Mouse (Mus musculus): ENCODE data around the gene Il1r1. TPM values are rescaled to one million over a fixed set of nuclear protein-coding genes. Genes with fewer than 3 reads are reported as not detected.

Il1r1 gene
- 0.53 and 0.75 TPM in 2 replicates for polyA plus RNA-seq (2016; fragmentation: Nextera tagmentation; extraction: Ambion mirVana)

DNA sequence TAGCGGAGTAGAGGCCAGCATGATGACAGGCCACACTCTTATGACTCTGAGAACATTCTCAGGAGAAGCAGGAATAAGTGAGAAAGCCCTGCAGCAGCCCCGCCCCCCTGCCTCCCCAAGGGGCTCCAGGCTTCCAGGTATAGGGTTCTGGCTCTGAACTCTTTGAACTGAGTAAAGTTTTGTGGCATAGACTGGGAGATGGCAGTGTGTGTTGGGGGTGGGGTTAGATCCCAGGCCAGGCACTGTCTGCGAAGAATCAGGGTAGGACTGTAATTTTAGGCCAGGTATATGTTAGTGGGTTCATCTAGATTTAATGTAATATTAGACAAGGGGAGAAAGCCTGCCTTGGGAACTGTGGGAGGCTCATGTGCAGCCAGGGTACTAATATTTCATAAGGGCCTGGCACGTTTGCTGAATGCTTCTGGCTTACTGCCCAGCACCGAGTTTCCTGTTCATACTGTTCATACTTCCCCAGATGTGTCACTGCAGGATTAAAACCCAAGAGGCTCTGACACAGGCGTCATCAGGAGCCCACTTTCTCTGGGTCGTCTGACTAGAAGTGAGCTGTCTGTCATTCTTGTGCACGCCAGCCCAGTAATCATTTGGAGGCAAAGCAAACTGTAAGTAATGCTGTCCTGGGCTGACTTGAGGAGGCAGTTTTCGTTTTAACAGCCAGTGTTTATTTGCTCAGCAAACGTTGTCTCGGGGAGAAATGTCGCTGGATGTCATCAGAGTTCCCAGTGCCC, at the start of gene Il1r1:
Gene Il1r1, plus strand, starts transcription at position 542 of the 746 bp plus-strand sequence.
- Histone ChIP-seq H3K9me3 (replicated peaks) (no peaks in the 10 kb centered on the region), H3K36me3 (no peaks in the 10 kb centered on the region), H3K4me1 (no peaks in the 10 kb centered on the region), H3K27me3 (ENCODE audit: low read depth, poor library complexity, severe bottlenecking) (no peaks in the 10 kb centered on the region), H3K4me3 (no peak within 1 kb of the TSS), H3K27ac (replicated peaks) (no peak within 1 kb of the TSS)
- no peak for DNase-seq (ENCODE audit: low spot score)
- 72% methylated on average over 12 of the region's 12 CpGs for WGBS

DNA sequence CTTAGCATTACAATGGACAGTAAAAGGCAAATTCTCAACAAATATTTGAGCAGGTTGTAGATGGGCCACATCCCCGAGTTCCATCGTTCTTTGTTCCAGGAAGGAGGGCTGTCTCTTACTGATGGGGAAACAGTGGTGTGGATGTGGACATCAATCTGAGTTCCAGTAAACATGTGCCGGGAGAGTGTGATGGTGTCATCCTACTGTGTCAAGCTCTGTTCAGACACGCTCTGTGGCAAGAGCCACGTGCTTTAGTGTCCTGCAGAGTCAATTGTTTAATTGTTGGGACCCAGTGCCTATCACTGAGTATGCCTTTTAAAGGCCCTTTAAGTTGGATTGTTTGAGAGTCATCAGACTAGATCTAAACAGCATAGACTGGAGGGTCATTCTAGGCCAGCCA, 49.8 kb upstream of the Il1r1 start:
- Histone ChIP-seq H3K4me1 (no peaks in the 10 kb centered on the region), H3K36me3 (no peaks in the 10 kb centered on the region), H3K27ac (replicated peaks) (no peak overlapping the region), H3K27me3 (ENCODE audit: low read depth, poor library complexity, severe bottlenecking) (no peaks in the 10 kb centered on the region), H3K9me3 (replicated peaks) (no peaks in the 10 kb centered on the region), H3K4me3 (no peak overlapping the region)
- DNase-seq (ENCODE audit: low spot score) = no peak
- 90% methylated on average over 5 of the region's 5 CpGs for WGBS

DNA sequence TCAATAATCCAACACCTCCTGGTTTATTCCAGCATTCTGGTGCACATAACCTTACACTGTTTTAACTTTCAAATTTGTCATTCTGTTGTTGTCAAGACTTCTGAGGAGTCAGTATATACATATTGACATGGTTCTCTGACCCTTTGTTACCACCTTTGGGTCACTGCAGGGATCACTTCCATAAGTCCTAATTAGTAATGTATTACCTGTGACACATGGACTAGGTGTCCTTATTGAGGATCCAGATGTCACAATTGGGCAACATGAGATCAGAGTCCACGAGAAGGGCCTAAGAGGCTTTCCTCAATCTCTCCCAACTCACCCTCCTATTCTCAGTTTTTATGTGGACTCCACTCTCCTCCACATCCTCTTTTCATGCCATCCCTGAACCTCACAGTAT, 49.1 kb upstream of the Il1r1 start:
- Histone ChIP-seq H3K27me3 (ENCODE audit: low read depth, poor library complexity, severe bottlenecking) (no peaks in the 10 kb centered on the region), H3K4me1 (no peaks in the 10 kb centered on the region), H3K27ac (replicated peaks) (no peak overlapping the region), H3K4me3 (no peak overlapping the region), H3K9me3 (replicated peaks) (no peaks in the 10 kb centered on the region), H3K36me3 (no peaks in the 10 kb centered on the region)
- no peak for DNase-seq (ENCODE audit: low spot score)
- 93% methylated on average over 1 of the region's 1 CpGs for WGBS

DNA sequence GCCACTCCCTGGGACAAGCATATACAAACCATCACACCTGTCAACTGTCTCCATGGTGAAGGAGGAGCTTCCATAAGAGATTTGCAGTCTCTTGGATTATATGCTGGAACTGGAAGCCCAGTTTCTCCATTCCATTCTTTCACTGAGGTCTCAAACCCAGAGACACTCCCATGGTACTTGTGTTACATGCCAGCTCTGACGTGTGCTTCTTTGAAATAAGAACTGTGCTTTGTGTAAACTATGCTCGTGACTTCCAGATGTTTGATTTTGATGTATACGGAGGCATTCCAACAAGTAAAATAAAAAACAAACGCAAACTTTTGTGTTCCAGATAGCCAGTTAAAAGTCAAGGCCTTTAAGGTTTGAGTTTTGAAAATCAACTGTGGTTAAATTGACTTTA, 45.8 kb upstream of the Il1r1 start:
- H3K27ac ChIP-seq (replicated peaks) = no peak overlapping the region
- H3K4me1 ChIP-seq = no peaks in the 10 kb centered on the region
- H3K27me3 ChIP-seq (ENCODE audit: low read depth, poor library complexity, severe bottlenecking) = no peaks in the 10 kb centered on the region
- no peaks in the 10 kb centered on the region for H3K36me3 ChIP-seq
- no peak overlapping the region for H3K4me3 ChIP-seq
- WGBS = 81% methylated on average over 4 of the region's 4 CpGs
- no peak for DNase-seq (ENCODE audit: low spot score)
- H3K9me3 ChIP-seq (replicated peaks) = no peaks in the 10 kb centered on the region

DNA sequence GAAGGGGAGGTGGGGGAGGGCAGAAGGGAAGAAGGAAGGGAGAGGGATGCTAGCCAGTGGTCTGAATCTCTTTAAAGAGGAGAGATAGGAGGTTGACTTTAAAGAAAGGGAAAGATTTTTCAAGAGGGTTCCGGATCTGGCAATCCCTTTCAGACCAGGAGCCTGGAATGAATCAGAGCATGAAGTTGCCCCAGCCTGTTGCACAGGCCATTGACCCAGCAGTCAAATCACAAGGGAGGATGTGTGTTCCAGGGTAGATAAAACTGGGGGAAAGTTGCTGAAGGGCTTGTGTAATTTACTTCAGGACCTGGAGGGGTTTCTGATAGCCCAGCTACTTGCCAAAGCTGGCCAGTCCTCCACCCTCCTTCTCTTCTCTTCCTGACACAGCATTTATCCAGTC, 45.4 kb upstream of the Il1r1 start:
- H3K4me1 ChIP-seq = no peaks in the 10 kb centered on the region
- no peaks in the 10 kb centered on the region for H3K36me3 ChIP-seq
- no peak for DNase-seq (ENCODE audit: low spot score)
- WGBS = 76% methylated on average over 1 of the region's 1 CpGs
- no peaks in the 10 kb centered on the region for H3K27me3 ChIP-seq (ENCODE audit: low read depth, poor library complexity, severe bottlenecking)
- no peak overlapping the region for H3K4me3 ChIP-seq
- no peak overlapping the region for H3K27ac ChIP-seq (replicated peaks)
- H3K9me3 ChIP-seq (replicated peaks) = no peaks in the 10 kb centered on the region

DNA sequence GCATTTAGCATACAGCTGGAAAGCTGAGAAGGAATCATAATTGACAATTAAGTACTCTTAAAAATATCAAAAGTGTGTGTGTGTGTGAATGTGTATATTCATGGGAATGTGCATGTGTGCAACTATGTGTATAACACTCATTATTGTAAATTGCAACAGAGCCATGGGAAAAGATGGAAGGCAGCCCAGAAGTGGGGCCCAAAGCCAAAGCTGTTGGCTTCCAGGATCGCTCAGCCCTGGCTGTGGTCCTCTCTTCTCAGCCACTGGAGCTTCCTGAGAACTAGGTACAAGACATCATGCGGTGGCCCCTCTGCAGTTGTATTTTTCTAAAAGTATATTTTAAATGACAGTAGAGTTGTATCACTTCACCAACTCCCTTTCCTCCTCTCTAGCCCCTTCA, 44.0 kb upstream of the Il1r1 start:
- Histone ChIP-seq H3K9me3 (replicated peaks) (no peaks in the 10 kb centered on the region), H3K27me3 (ENCODE audit: low read depth, poor library complexity, severe bottlenecking) (no peaks in the 10 kb centered on the region), H3K4me3 (no peak overlapping the region), H3K36me3 (no peaks in the 10 kb centered on the region), H3K4me1 (no peaks in the 10 kb centered on the region), H3K27ac (replicated peaks) (no peak overlapping the region)
- 89% methylated on average over 2 of the region's 2 CpGs for WGBS
- no peak for DNase-seq (ENCODE audit: low spot score)

DNA sequence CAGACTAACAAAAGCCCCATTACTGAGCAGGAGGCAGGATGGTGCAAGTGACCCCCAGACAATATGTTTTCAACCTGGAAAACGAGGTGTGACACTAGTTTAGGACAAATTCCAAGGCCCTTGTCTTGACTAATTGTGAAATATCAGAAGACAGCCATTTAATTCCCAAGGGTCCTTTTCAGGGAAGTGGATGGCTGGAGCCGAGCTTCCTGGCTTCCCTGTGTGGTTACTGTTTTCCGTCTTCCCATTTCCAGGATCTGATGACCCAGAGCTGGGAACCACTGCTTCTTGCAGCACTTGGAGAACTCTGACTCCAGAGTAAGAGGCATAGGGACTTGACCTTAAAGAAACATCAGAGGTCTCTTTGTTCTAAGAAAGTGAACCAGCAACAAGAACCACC, 43.2 kb upstream of the Il1r1 start:
- WGBS = 74% methylated on average over 3 of the region's 3 CpGs
- DNase-seq (ENCODE audit: low spot score) = no peak
- no peak overlapping the region for H3K4me3 ChIP-seq
- no peaks in the 10 kb centered on the region for H3K36me3 ChIP-seq
- no peaks in the 10 kb centered on the region for H3K27me3 ChIP-seq (ENCODE audit: low read depth, poor library complexity, severe bottlenecking)
- H3K27ac ChIP-seq (replicated peaks) = no peak overlapping the region
- H3K9me3 ChIP-seq (replicated peaks) = no peaks in the 10 kb centered on the region
- H3K4me1 ChIP-seq = no peaks in the 10 kb centered on the region

DNA sequence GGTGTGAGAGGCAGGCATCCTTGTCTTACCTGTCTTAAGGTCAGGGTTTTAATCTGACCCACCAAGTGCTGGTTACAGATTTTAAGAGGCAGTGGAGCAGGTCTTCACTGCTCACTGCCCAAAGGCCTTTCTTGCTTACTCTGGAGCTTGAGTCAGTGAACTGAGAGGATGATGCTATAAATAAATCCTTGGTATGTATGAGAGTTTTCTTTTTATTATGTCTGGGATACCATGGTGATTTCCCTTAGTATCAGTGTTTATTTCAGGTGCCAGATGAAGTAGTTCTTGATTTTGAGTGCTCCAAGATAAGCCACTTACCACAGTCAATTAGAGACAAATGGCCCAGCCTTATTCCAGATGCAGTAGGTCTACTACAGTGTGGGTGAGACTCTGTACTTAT, 41.5 kb upstream of the Il1r1 start:
- Histone ChIP-seq H3K27me3 (ENCODE audit: low read depth, poor library complexity, severe bottlenecking) (no peaks in the 10 kb centered on the region), H3K36me3 (no peaks in the 10 kb centered on the region), H3K4me3 (no peak overlapping the region), H3K4me1 (no peaks in the 10 kb centered on the region), H3K27ac (replicated peaks) (no peak overlapping the region), H3K9me3 (replicated peaks) (no peaks in the 10 kb centered on the region)
- DNase-seq (ENCODE audit: low spot score) = no peak

DNA sequence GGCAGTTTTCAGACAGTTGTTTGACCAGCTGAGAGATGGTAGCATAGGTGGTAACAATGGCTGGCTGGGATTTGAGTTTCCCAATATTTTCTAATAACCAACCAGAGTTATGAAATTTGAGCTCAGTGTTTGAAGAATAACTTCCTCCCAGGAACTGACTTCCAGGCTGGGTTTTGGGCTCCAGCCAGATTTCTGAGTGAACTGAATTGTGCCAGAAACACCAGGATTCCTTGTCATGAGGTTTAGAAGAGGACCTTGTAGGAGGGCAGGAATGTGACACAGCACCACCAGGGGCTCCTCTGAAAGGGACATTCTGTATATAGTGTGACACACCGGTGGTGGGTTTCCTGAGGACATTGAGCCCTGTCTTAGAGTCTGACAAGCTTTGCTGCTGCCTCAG, 36.9 kb upstream of the Il1r1 start:
- no peaks in the 10 kb centered on the region for H3K9me3 ChIP-seq (replicated peaks)
- no peaks in the 10 kb centered on the region for H3K36me3 ChIP-seq
- no peak overlapping the region for H3K27ac ChIP-seq (replicated peaks)
- no peak overlapping the region for H3K4me3 ChIP-seq
- no peaks in the 10 kb centered on the region for H3K4me1 ChIP-seq
- no peaks in the 10 kb centered on the region for H3K27me3 ChIP-seq (ENCODE audit: low read depth, poor library complexity, severe bottlenecking)
- no peak for DNase-seq (ENCODE audit: low spot score)
- 81% methylated on average over 1 of the region's 1 CpGs for WGBS

DNA sequence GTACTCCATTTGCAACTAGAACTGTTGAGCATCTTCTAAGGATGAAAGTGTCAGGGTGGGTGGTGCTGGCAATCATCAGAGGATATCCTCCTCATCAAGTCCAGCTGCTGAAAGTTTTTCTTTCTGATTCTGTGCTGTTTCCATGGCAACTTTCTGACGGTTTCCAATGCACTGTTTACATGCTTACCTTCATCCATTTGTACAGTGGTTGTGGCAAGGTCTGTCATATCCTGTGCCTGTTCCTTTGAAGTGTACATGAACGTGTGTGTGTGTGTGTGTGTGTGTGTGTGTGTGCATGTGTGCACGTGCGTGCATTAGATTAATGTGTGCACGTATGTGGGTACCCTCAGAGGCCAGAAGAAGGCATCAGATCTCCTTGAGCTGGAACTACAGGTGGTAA, 34.9 kb upstream of the Il1r1 start:
- Histone ChIP-seq H3K4me1 (no peaks in the 10 kb centered on the region), H3K9me3 (replicated peaks) (no peaks in the 10 kb centered on the region), H3K27ac (replicated peaks) (no peak overlapping the region), H3K4me3 (no peak overlapping the region), H3K27me3 (ENCODE audit: low read depth, poor library complexity, severe bottlenecking) (no peaks in the 10 kb centered on the region), H3K36me3 (no peaks in the 10 kb centered on the region)
- WGBS = 71% methylated on average over 5 of the region's 5 CpGs
- DNase-seq (ENCODE audit: low spot score) = peak; percentile 5

DNA sequence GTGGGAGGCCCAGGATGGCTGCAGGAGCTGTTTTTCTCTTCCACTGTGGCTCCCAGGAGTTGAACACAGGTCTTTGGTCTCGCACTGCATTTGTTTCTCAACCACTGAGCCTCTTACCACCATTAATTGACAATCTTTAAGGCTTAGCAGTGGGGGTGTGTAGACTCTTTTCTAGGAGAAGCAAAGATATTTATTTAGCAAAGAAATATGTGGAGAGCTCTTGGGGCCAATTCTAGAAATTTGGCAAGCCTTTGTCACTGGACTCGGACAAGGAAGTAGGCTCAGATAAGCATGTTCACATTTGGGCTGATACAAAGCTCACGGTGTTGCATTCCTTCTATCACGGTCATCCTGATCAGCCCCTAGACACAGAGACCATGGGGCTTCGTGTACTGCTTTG, 34.0 kb upstream of the Il1r1 start:
- DNase-seq (ENCODE audit: low spot score) = no peak
- H3K4me1 ChIP-seq = no peaks in the 10 kb centered on the region
- H3K27ac ChIP-seq (replicated peaks) = no peak overlapping the region
- H3K9me3 ChIP-seq (replicated peaks) = no peaks in the 10 kb centered on the region
- no peak overlapping the region for H3K4me3 ChIP-seq
- no peaks in the 10 kb centered on the region for H3K27me3 ChIP-seq (ENCODE audit: low read depth, poor library complexity, severe bottlenecking)
- 91% methylated on average over 5 of the region's 5 CpGs for WGBS
- H3K36me3 ChIP-seq = no peaks in the 10 kb centered on the region

DNA sequence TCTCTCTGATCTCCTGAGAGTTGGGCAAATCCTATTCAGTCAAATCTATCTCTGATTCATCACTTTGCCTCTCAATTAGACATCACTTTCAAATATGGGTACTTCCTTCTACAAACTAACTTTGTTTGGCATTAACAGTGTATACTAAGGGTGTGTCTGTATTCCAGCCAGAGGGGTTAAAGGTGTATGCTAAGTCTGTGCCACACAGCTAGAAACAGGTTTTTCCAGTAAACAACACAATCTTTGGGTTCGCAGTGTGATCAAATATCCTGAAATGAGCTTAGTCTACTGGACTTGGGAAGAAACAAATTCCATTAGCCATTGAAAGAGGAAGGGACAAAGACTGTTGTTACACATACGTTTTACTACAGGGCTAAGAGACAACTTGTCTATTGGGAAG, 30.6 kb upstream of the Il1r1 start:
- no peaks in the 10 kb centered on the region for H3K9me3 ChIP-seq (replicated peaks)
- 83% methylated on average over 2 of the region's 2 CpGs for WGBS
- no peaks in the 10 kb centered on the region for H3K27me3 ChIP-seq (ENCODE audit: low read depth, poor library complexity, severe bottlenecking)
- no peaks in the 10 kb centered on the region for H3K36me3 ChIP-seq
- no peak for DNase-seq (ENCODE audit: low spot score)
- no peak overlapping the region for H3K27ac ChIP-seq (replicated peaks)
- no peak overlapping the region for H3K4me3 ChIP-seq
- H3K4me1 ChIP-seq = no peaks in the 10 kb centered on the region

DNA sequence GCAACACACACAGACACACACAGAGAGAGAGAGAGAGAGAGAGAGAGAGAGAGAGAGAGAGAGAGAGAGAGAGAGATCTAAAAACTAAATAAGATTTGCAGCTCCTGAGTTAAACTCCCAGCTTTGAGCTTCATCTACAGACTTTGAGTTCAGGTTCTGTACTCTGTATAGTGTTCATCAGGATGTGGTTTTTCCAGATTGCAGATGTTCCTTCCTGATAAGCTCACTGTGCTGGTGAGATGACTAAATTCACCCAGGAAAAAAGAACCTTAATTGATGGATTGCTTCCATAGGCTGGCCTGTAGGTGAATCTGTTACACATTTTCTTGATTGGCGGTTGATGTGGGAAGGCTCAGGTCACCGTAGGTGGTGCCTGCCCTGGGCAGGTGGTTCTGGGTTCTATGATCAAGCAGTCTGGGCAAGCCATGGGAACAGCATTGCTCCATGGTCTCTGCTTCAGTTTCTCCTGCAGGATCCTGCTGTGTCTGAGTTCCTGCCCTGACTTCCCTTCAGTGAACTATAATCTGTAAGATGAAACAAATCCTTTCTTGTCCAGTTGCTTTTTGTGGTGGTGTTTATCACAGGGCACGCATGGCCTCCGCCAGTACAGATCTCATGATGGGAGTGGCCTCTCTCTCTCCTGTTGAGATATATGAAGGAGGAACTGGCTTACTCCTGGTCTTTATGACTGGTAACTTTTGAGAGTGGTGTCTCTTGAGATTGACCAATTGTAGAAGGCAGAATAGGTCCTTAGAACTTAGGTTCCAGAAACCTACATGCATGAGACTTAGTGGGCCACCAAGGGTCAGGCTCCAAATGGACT, 11.3 kb upstream of the Il1r1 start:
- Histone ChIP-seq H3K36me3 (no peaks in the 10 kb centered on the region), H3K27ac (replicated peaks) (no peak overlapping the region), H3K4me1 (no peaks in the 10 kb centered on the region), H3K27me3 (ENCODE audit: low read depth, poor library complexity, severe bottlenecking) (no peaks in the 10 kb centered on the region), H3K9me3 (replicated peaks) (peaks cover 8% of the 10 kb centered on the region; the same call in 1 of the 2 replicates), H3K4me3 (no peak overlapping the region)
- no peak for DNase-seq (ENCODE audit: low spot score)
- WGBS = 82% methylated on average over 4 of the region's 4 CpGs

Data from midbrain, embryonic 10.5 days (tissue).